Mouse (Mus musculus) lung, adult 2 months (tissue): ENCODE results near the gene Acrbp.

ENCODE experiments used
- CTCF ChIP-seq: fragments of 200-500 bp; IDR thresholded peaks from 2 replicates; pipeline ENCODE4 v1.5.1; 2011; ENCODE audit warnings: mild to moderate bottlenecking, low read length, control low read depth; ENCODE audit not compliant: insufficient read depth
- POLR2A ChIP-seq: fragments of 200-500 bp; IDR thresholded peaks from 2 replicates; pipeline ENCODE4 v1.6.1; 2011; ENCODE audit warnings: low read depth, mild to moderate bottlenecking, control low read depth, low read length, borderline replicate concordance; ENCODE audit errors: extremely low read depth

- no peak for TF ChIP-seq CTCF
- TF ChIP-seq POLR2A, result no peak
These were observed 47.8 kb downstream of the Acrbp start for GRCm38 (mm10) chr6:125097346-125097689.
